Mouse (Mus musculus) c-Kit-positive CD71-positive TER-119-positive erythroid progenitor cells, embryonic 14.5 days (primary cell): ENCODE measurements around the gene Tmem140.

ENCODE experiments used
- DNase-seq: peaks from one replicate; pipeline ENCODE4 v3.0.0-alpha.2; 2013; ENCODE audit warnings: low spot score

Gene Tmem140

GRCm38 (mm10) chr6:34907696-34908260 is 44.8 kb downstream of the Tmem140 start:
- no peak for DNase-seq

GRCm38 (mm10) chr6:34909631-34910345 is 46.8 kb downstream of the Tmem140 start:
- no peak for DNase-seq

- peak; percentile 93 for DNase-seq
These were observed 47.6 kb downstream of the Tmem140 start, which contains the start of gene Wdr91 for GRCm38 (mm10) chr6:34910371-34911219. Gene Wdr91 (minus strand): TSS chr6:34910876.

GRCm38 (mm10) chr6:34913341-34914040 is 50.5 kb downstream of the Tmem140 start:
- no peak for DNase-seq

GRCm38 (mm10) chr6:34914462-34914861 is 51.5 kb downstream of the Tmem140 start:
- DNase-seq, result no peak

GRCm38 (mm10) chr6:34919146-34919545 is 56.2 kb downstream of the Tmem140 start:
- no peak for DNase-seq

- no peak for DNase-seq
These were observed 57.0 kb downstream of the Tmem140 start, which contains the start of gene Stra8 for GRCm38 (mm10) chr6:34919956-34920355. Gene Stra8 (plus strand): TSS chr6:34920163.

- no peak for DNase-seq
These were observed 57.7 kb downstream of the Tmem140 start for GRCm38 (mm10) chr6:34920631-34921030.

GRCm38 (mm10) chr6:34921941-34922340 is 59.0 kb downstream of the Tmem140 start:
- DNase-seq, result peak; percentile 59
